Mouse (Mus musculus) yolk sac, embryonic 10.5 days (tissue): Measurements from ENCODE around the gene Atr.
A peak's percentile ranks its signal among the peaks of the same experiment; 100 is the strongest.
"Not testable (repeated sequence)": the region's sequence is repeated elsewhere in the genome, so short reads cannot be mapped to it uniquely, and the experiment has no call there.

ENCODE experiments used
- DNase-seq: peaks from one replicate; pipeline ENCODE4 v3.0.0-alpha.2; 2017; ENCODE audit warnings: low spot score

The Atr gene

DNA sequence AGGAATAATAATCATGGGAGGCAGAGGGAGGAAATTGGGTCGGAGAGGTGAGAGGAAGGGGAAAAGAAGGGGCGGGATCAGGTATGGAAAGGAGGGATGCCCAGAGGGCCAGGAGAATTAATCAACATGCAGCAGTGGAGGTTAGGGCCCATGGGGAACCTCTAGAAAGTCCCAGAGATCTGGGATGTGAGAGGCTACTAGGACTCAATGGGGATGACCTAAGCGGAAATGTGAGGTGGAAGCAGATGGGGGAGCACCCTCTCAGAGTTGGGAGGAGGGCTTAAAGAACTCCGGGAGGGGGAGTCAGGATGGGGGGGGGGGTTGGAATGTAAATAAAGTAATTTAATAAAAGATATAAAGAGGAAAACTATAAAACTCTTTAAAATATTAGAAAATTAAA lies 96.3 kb downstream of the Atr start:
- DNase-seq = no peak

- no peak for DNase-seq
Measured at GRCm38 (mm10) chr9:95954226-95954584, 96.8 kb downstream of the Atr start.

DNA sequence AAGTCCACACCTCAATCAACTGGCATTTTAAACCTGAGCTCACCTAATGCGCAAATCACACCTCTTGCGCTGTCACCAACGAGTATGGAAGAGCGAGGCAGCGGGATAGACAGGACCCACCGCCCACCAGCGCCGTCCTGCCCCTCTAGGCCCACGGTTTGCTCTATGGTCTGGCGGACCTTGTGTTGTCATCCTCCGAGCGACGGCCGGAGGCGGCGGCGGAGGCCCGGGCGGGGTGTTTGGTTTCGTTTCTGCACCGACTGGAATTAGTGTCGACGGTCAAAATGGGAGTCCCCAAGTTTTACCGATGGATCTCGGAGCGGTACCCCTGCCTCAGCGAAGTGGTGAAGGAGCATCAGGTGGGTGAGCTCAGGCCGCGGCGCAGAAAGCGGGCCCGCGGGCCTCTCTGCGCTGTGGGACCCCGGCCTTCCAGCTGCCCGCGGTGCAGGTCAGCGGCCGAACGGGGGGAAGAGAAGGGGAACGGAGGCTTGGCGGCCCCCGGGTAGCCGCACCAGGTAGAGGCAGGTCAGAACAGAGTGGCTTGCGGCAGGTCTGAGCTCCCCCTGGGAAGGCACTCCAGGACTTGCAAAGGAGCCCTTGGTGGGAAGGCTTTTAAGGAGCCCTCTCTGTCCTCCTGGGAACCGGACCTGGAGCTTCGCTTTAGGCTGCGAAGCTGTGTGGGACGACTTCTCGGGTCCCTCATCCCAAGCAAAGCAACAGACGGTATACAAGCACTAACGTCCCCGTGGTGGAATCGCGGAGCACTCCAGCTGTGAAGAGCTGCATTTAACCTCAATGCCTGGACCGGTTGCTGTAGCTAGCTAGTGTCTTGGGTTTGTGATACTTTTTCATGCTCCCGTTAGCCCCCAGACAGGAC lies 97.4 kb downstream of the Atr start, which contains the start of gene Xrn1:
TSS of gene Xrn1 (plus strand) at position 176 of the 877 bp plus-strand sequence.
- peak; percentile 91 for DNase-seq

DNA sequence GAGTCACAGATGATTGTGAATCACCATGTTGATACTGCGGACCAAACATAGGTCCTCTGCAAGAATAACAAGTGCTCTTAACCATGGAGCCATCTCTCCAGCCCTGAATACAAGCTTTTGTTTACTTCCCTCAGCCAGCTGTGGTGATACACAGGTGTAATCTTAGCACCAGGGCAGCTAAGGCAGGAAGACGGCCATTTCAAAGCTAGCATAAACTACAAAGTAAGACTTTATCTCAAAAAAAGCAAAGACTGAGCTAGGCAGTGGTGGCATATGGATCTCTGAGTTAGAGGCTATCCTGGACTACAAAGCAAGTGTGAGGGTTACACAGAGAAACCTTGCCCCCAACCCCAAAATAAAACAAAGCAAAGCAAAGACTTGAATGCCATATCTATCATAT lies 100.2 kb downstream of the Atr start:
- DNase-seq = no peak

- DNase-seq = no peak
Measured at GRCm38 (mm10) chr9:95958041-95958730, 100.8 kb downstream of the Atr start.

- DNase-seq = not testable (repeated sequence)
Measured at GRCm38 (mm10) chr9:95958731-95959105, 101.3 kb downstream of the Atr start.

DNA sequence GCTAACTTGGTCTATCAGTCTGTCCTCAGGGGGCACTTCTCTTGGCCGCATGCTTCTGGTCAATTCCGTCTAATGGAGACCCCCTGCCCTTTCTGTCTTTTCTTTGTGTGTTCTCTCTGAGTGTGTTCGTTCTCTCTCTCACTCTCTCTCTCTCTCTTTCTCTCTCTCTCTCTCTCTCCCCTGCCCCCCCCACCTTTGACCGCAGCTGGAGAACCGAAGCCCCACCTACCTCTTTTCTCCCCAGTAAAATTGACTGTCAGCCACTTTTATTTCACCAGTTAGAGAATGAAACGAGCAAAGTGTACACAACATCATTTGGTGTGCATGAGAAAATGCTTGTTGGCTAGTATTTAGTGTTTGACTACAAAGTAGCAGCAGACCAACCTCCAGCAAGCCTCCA lies 101.8 kb downstream of the Atr start:
- no peak for DNase-seq

DNA sequence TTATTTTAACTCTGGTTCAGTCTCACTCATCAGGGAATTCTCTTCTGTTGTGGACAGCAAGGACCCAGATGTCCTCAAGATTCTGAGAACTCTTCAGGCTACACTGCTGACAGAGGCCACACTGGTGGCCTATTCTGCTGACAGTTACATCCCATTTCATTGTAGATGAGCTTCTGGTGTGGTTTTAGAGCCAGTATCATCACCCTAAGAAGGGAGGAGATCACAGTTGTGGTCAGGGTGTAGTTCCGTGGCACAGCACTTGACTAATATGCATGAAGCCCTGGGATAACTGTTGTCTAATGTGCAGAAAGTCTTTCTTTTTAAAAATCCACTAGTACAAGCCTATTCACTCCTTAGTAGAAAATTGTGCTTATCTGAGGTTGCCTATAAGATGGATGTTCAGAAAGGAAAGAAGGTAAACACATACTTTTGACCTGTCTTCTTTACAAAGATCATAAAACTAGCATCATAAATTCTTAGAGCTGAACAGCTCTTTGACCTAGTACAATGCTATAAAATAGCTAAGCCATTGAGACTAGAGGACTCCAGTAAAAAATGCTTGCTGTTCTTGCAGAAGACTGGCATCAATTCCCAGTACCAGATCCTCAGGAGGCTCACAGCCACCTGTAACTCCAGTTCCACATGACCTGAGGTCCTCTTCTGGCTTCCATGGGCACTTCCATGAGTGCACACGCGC lies 102.5 kb downstream of the Atr start:
- DNase-seq = no peak

GRCm38 (mm10) chr9:95961058-95961457 lies 103.7 kb downstream of the Atr start:
- DNase-seq = no peak

DNA sequence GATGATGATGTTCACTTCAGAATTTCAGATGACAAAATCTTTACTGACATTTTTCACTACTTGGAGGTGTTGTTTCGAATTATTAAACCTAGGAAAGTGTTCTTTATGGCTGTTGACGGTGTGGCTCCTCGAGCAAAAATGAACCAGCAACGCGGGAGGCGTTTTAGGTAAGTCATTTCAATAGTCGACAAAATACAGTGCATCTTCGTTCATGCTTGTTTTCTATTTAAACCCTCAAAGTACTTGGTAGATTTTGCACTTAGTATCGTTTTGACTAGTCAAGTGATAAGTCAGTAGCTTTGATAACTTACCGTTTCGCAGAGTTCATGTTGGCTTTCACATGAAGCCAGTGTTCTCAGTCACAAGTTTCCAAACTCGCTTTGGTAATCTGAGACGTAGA lies 106.6 kb downstream of the Atr start:
- DNase-seq = no peak

GRCm38 (mm10) chr9:95978279-95978678 lies 120.9 kb downstream of the Atr start:
- DNase-seq = no peak

DNA sequence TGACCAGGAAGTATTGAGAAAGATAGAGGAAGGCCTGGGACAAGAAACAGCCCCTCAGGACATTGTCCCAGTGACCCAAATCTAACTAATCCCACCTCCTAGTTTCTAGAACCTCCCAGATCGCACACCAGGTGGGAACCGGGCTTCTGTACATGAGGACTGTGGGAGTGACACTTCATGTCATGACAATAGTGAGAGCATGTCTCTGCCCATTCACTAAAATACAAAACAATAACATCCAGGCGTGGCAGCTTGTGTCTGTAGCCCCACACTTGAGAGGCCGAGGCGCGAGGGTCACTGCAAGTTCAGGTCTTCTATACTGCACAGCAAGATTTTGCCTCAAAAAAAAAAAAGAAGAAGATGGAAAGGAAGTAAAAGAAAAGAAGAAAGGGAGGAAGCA lies 122.5 kb downstream of the Atr start:
- no peak for DNase-seq

DNA sequence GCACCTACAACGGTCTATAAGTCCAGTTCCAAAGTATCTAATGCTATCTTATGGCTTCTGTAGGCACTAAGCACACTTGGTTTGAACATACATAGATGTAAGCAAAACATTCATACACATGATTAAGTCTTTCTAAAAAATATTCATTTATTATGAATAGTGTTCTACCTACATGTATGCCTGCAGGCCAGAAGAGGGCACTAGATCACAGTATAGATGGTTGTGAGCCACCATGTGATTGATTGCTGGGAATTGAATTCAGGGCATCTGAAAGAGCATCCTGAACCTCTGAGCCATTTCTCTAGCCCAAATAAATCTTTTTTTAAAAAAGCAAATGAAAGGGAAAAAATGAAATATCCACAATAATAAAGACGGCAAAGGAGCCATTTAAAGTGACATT lies 134.9 kb downstream of the Atr start:
- no peak for DNase-seq
